12 mouse cellular contexts compared by ENCODE assay signal in the genomic region with DNA sequence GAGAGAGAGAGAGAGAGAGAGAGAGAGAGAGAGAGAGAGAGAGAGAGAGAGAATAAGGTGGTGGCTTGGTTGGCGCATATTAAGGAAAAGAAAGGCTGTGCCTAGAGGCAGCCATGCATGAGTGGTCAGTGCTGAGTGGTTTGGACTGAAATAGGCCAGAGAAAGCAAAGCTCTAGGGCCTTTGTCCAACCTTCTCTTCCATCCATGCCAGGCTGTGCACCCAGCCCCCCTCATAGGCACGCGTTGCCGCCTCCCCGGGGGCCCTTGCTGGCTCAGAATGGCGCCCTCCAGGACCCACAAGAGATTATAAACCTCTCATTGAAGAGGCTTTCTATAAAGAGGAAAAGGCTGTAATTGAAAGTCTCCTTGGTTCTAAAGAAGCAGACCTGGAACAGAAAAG. TPM values are rescaled to one million over a fixed set of nuclear protein-coding genes. Genes with fewer than 3 reads are reported as not detected.
DNase-seq lines count a peak whose midpoint lies in the region; ATAC-seq lines count a peak whose summit lies in the region.
"Had no signal": no experiment of that assay in that cellular context is flagged by ENCODE, and none has a peak within 500 bp of the region (broad histone marks: within the 10 kb centered on the region; RNA-seq: fewer than 3 reads in every experiment).

No protein-coding gene starts in this region.

- H3K36me3 ChIP-seq in neural tube, embryonic 11.5 days (ENCODE audit: control insufficient read depth, insufficient read depth, low read length) = peaks cover under 1% of the 10 kb centered on the region; the same call in 1 of the 2 replicates
- H3K36me3 ChIP-seq in hindbrain, embryonic 12.5 days = peaks cover 18% of the 10 kb centered on the region

- intact Hi-C loops in left cerebral cortex, postnatal 36 days (cut with DNase I) = no loop called here

- no peak for DNase-seq in neural tube, embryonic 11.5 days (ENCODE audit: low spot score)
- DNase-seq in neural tube, embryonic 10.5 days (ENCODE audit: extremely low spot score, low spot score) = no peak
- peak; percentile 56 for DNase-seq in kidney, postnatal 10 days
- no peak for DNase-seq in left cerebral cortex, postnatal 36 days (ENCODE audit: low spot score in 2 of 2)
- no peak for DNase-seq in gastrocnemius, adult 18-20 months (ENCODE audit: low spot score)
- DNase-seq in urinary bladder, adult 2 months (ENCODE audit: low spot score) = no peak
- DNase-seq: heart, adult 11 months; heart, postnatal 36 days; liver, embryonic 13.5 days had no signal

- no peak for ATAC-seq in neural tube, embryonic 11.5 days (ENCODE audit: insufficient read depth, low FRiP score, low TSS enrichment)
- no peak for ATAC-seq in hindbrain, embryonic 12.5 days (ENCODE audit: low FRiP score)

- no peak overlapping the region for H3K9ac ChIP-seq in neural tube, embryonic 11.5 days (ENCODE audit: low read length)
- H3K9ac ChIP-seq in hindbrain, embryonic 12.5 days = no peak overlapping the region
- H3K9ac ChIP-seq: liver, embryonic 13.5 days; stomach, embryonic 15.5 days had no signal

- 0 out of 2 replicates have a peak overlapping the region, but pooled peaks have one; percentile 8 for H3K27ac ChIP-seq in neural tube, embryonic 11.5 days (ENCODE audit: low read depth, low read length)
- H3K27ac ChIP-seq in hindbrain, embryonic 12.5 days = peak overlapping the region; percentile 70
- H3K27ac ChIP-seq: liver, embryonic 13.5 days; stomach, embryonic 15.5 days had no signal

- no peaks in the 10 kb centered on the region for H3K9me3 ChIP-seq in neural tube, embryonic 11.5 days (ENCODE audit: control insufficient read depth, low read length)
- no peaks in the 10 kb centered on the region for H3K9me3 ChIP-seq in hindbrain, embryonic 12.5 days (replicated peaks)
- H3K9me3 ChIP-seq: liver, embryonic 13.5 days; megakaryocyte, embryonic 14.5 days; stomach, embryonic 15.5 days had no signal

- no peak overlapping the region for H3K4me2 ChIP-seq in neural tube, embryonic 11.5 days (ENCODE audit: low read depth)
- H3K4me2 ChIP-seq in hindbrain, embryonic 12.5 days (replicated peaks) = no peak overlapping the region
- H3K4me2 ChIP-seq: liver, embryonic 13.5 days; stomach, embryonic 15.5 days had no signal

- H3K4me1 ChIP-seq in neural tube, embryonic 11.5 days (ENCODE audit: control insufficient read depth, insufficient read depth, low read length) = no peaks in the 10 kb centered on the region
- peaks cover 37% of the 10 kb centered on the region for H3K4me1 ChIP-seq in hindbrain, embryonic 12.5 days

- WGBS in neural tube, embryonic 11.5 days = 82% methylated on average over 6 of the region's 6 CpGs
- WGBS in hindbrain, embryonic 12.5 days = 64% methylated on average over 5 of the region's 6 CpGs

- no peak overlapping the region for H3K4me3 ChIP-seq in neural tube, embryonic 11.5 days (ENCODE audit: low read depth, low read length)
- H3K4me3 ChIP-seq in hindbrain, embryonic 12.5 days = no peak overlapping the region
- H3K4me3 ChIP-seq: liver, embryonic 13.5 days; megakaryocyte, embryonic 14.5 days; stomach, embryonic 15.5 days had no signal

- peaks cover 24% of the 10 kb centered on the region for H3K27me3 ChIP-seq in neural tube, embryonic 11.5 days (ENCODE audit: control insufficient read depth, insufficient read depth, low read length)
- H3K27me3 ChIP-seq in hindbrain, embryonic 12.5 days = peaks cover 29% of the 10 kb centered on the region

RNA-seq across cellular contexts. Expression of a gene that starts 3.0 kb away (rescaled TPM):
- 7.5 and 10.0 TPM in 2 replicates for polyA plus RNA-seq in neural tube, embryonic 11.5 days (2014; fragmentation: Nextera tagmentation; extraction: Ambion mirVana)
- polyA plus RNA-seq in hindbrain, embryonic 12.5 days (2016; fragmentation: Nextera tagmentation; extraction: Ambion mirVana) = 17.1 and 19.8 TPM in 2 replicates
- 100 to 1,000 TPM; 311 to 333 TPM for total RNA-seq in left cerebral cortex, postnatal 36 days (2021)
- 10 to 100 TPM in 1 of 2 experiments, 1 to 10 TPM in 1; 8.3 to 10.2 TPM for total RNA-seq in gastrocnemius, adult 18-20 months (2021)
- polyA plus RNA-seq in urinary bladder, adult 2 months (2012; rRNA removed) = 51.1 and 66.6 TPM in 2 replicates
